Mouse (Mus musculus): ENCODE measurements at regions not wholly inside any gene's neighbourhood (a gene's known extent, or its start where the extent isn't known, plus 50 kb on each side); places are given as distances from the start of the nearest gene placed in this dataset.

DNA sequence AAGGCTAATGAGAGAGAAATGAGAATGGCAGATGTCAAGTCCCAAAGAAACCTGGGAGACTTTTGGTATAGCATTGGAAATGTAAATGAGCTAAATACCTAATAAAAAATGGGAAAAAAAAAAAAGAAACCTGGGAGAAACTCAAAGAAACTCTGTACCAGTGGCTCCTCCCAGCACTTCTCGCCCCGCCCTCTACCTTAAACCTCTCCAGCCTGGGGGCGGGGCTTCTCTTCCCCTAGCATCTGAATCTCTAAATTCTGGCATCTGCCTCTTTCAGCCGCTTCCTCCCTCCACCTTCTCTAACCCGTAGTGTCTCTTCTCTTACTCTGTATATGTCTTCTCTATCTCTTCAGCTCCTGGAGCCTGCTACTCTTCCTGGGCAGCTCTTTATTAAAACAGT is 53.2 kb downstream of the Gpr6 start:
- no peak for DNase-seq (ENCODE audit: low spot score)

DNA sequence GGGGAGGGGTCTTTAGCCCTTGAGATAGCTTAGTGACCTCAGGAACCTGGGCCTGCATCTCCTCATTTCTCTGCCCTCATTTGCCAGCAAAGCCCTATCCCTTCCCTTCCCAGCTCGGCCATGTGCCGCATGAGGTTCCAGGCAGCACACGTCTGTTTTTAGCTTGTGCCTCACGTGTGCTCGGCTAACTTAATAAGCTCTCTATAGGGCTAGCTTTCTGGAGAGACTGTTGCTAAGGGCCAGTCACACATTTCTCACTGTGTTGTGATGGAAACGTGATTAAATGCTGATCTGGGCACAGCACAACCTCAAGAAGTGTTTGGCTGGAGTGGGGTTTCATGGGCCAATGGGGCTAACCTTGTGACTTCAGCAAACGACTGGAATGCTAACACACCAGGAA is 55.5 kb downstream of the Gpr6 start:
- DNase-seq (ENCODE audit: low spot score) = no peak

DNA sequence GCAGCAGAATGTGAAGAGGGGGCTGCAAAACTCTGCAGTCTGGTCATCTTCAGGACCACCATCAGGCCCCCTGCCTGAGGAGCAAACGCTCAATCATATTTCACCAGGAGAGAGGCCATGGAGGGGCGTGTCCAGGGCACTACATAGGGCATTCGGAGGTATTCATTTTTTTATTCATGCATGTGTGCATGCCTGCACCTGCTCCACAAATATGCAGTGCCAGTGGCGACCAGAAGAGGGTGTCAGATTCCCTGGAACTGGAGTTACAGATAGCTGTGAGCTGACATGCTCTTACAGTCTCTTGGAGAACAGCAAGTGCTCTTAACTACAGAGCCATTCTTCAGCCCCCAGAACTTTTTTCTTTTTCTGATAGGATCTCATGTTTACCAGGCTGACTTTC is 56.4 kb downstream of the Gpr6 start:
- peak; percentile 16 for DNase-seq (ENCODE audit: low spot score)

DNA sequence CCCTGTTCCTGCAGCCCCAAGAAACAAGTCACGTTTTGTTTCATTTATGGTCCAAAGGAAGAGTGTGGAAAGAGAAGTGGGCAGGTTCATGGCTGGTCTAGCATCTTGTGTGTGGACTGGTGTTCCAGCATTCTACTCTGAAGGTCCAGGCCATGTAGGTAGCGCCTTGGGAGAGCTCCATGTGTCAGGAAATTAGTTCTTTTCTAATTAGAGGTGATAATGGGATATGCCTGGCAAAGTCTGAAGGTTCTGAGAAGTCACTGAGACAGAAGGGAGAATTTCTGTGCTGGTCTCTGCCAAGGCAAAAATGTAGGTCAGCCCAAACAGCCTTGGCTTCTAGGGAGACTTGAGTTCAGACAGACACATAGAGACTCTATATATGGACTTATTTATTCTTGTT is 61.5 kb downstream of the Gpr6 start:
- DNase-seq (ENCODE audit: low spot score) = no peak

DNA sequence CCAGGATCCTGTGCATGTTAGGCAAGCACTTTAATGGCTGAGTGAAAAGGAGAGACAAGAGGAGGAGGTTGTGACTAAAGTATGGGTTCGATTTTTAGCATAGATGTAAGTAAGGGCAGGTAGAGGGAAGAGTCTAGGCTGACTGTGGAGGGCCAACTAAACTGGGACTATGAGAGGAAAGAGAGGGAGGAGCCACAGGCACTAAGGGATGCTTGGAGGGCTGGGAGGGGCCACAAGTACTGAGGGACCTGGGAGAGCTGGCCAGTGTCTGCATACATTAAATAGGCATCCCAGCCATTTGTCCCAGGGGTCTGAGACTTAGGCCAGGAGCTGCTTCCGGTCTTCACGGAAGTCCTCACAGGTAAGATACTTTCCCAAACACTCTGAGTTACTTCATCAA is 64.2 kb downstream of the Gpr6 start:
- no peak for DNase-seq (ENCODE audit: low spot score)

DNA sequence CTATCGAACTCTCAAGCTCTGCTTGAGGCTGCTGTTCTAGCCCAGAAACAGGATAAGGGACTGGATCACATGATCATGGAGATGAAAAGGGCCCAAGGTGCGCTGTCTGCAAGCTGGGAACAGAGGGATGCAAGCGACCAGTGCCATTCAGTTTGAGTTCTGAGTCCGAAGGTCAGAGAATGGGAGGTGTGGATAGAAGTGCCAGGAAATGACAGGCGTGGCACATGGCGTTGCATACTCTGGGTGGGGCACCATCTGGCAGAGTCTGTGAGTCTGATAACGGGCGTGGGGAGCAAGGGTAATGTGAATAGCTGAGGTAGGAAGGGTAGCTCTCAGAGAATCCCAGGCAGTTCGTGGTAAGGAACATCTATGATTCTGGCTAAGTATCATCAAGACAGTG is 65.5 kb downstream of the Gpr6 start:
- no peak for DNase-seq (ENCODE audit: low spot score)

DNA sequence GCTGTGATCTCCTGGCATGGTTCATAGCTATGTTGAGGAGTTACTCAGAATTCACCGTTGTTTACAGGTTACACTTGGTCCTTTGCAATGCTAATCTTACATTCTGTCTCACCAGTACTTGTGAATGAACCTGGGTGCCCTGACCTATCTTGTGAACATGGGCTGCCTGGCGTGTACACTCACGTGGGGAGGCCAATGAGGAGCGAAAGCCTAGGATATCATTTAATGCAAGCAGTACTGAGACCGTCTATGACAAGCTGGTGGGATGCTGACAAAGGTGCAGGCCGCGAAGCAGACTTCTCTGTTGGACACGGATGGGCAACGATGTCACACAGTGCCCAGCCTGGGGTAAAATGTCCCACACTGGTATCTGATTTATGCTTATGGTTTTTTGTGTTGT is 66.3 kb downstream of the Gpr6 start:
- no peak for DNase-seq (ENCODE audit: low spot score)

DNA sequence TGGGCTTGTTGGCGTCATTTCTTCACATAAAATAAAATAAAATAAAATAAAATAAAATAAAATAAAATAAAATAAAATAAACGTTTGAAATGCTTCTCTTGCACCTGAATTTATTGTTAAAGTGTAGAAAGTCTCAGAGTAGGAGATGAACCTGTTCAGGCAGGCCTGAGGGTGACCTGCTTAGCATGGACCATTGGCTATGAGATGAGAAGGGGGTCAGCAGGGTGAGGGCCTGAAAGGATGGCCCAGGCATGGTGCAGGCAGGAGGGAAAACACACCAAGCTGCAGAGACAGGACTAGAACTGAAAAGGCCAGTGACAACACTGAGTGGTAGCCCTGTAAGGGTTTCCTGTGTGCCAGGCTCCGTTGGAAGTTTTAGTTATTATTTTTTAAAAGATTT is 67.3 kb downstream of the Gpr6 start:
- DNase-seq (ENCODE audit: low spot score) = no peak

DNA sequence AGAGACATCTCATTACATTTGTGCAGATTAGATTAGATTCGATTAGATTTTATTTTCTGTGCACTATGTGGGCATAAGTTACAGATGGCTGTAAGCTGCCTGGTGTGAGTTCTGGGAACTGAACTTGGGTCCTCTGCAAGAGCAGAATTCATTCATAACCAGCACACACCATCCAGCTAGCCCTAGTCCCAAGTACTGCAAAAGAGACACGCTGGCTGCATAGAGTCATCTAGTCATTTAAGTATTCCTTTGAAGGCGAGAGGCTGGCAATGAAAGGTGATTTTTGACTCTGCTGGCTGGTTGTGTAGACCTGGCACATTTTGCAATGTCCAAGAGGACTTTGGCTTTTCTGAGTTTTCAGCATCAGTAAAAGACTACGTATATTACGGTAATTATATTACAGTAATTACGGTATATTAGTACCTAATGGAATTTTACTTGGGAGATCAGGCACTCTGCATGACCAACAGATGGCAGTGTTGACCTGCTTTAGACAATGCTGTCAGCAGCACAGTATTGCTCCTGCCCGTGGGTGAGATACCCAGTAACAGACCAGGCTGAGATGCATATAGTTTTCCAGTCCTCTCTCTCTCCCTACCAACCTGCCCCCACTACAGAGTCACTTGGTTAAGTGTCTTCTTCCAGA is 67.9 kb downstream of the Gpr6 start:
- DNase-seq (ENCODE audit: low spot score) = peak; percentile 56

DNA sequence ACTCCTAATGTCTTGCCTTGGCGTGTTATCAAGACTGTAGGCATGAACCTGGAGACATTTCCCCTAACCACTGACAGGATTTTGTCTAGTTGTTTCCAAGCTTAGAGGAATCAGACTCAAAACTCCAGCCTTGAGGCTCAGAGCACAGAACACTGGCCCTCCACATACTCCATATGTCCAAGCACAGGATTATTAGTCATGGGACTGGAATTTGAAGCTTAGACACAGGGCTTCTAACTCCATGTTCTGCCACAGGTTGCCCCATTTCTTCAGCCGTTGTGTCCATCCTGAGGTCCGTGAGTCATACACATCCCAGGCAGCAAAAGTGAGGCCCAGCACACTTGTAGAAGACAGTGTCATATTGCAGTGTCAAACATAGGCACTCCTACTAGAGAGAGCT is 68.9 kb downstream of the Gpr6 start:
- no peak for DNase-seq (ENCODE audit: low spot score)

DNA sequence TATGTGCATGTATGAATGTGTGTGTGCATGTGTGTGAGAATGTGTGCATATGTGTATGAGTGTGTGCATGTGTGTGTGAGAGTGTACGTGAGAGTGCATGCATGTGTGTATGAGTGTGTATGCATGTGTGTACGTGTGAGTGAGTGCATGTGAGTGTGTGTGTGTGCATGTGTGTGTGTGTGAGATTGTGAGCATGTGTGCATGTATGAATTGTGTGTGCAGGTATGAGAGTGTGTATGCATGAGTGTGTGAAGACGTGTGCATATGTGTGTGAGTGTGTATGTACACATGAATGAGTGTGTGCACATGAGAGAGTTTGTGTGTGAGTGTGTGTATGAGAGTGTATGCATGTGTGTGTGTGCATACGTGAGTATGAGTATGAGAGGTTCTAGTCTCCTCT is 71.1 kb downstream of the Gpr6 start:
- no peak for DNase-seq (ENCODE audit: low spot score)

DNA sequence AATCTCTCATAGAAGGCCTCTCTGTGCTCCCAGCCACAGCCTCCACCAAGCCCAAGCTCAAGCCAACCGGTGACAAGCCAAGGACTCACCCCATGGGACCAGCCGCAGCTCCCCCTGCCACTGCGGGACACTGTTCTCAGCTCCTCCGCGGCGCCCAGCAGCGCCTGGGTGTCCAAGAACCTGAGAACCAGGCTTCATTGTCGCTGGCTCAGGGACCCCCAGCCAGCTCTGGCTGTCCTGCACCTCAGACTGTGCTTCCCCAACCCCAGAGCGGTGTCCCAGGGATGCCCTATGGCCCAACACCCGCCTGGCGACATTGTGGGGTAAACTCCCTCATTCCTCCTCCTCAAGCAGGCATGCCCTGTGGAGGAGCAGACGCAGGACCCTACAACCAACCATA is 72.6 kb downstream of the Gpr6 start:
- DNase-seq (ENCODE audit: low spot score) = no peak

DNA sequence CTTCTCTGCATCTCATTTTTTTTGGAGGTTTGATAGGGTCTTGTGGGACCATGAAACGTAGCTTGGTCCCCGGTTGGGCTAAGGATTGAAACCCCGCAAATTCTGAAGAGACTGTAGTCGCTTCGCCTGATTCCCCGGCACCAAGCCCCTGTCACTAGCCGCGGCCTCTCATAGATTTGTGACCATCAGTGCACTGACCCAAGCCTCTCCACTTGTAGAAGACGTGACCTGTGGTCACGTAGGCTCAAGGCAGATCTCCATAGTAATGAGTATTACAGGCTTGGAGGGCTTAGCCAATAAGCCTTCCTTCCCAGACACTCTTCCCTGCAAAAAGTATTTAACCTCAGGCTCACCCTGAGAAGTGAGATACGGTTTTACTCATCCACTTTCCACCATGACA is 73.3 kb downstream of the Gpr6 start:
- DNase-seq (ENCODE audit: low spot score) = no peak

DNA sequence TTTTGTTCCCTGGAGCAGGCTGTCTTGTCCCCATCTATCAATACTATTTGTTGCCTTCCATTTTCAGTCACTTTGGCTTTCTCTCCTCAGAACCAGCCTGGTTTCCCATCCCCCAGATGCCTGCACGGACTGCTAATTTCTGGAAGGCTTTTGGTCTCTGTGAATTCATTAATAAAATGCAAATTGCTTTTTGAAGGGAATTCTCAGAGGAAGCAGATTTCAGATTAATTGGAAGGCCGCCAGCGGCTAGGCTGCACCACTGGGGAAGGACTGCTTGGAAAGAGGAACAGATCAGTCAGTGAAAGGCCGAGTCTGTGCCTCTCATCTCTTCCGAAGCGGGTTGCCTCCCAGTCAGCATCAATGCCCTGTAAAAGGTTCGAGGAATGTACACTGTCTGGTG is 73.8 kb downstream of the Gpr6 start:
- DNase-seq (ENCODE audit: low spot score) = no peak

DNA sequence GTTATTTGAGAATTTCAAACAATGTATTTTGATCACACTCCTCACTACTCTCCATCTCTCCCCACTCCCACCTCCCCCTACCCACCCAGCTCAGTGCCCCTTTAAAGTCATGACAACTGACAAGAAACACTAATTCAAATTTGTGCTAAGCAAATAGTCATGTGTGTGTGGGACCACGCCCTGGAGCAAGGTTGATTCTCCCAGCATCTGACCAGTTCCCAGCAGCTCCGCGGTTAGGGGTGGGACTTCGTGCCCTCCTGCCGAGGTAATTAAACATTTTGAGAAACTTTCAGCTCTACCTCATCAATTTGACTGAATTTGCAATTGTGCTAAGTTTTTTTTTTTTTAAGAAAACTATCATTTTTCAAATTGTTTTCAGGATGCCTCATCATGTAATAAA is 74.5 kb downstream of the Gpr6 start:
- DNase-seq (ENCODE audit: low spot score) = no peak

Measured in yolk sac, embryonic 10.5 days (tissue).